Mouse (Mus musculus) forebrain, embryonic 13.5 days (tissue): ENCODE results near the gene Morf4l2. TPM values are rescaled to one million over a fixed set of nuclear protein-coding genes. Genes with fewer than 3 reads are reported as not detected.

ENCODE experiments used
- ATAC-seq: fragments of 200-750 bp; cut with Nextera tagmentation; 2 replicates; pipeline ENCODE4 v1.8.0; 2017
- H3K27ac ChIP-seq: fragments of 300-500 bp; sonication (generic); 2 replicates; pipeline ENCODE4 v1.5.1; 2015; ENCODE audit warnings: inconsistent platforms, mild to moderate bottlenecking, moderate library complexity
- H3K27me3 ChIP-seq: fragments of 300-500 bp; sonication (generic); 2 replicates; pipeline ENCODE4 v1.6.1; 2015; ENCODE audit warnings: mild to moderate bottlenecking, inconsistent platforms
- H3K36me3 ChIP-seq: fragments of 300-500 bp; sonication (generic); 2 replicates; pipeline ENCODE4 v1.6.1; 2015; ENCODE audit warnings: mild to moderate bottlenecking, inconsistent platforms; ENCODE audit not compliant: poor library complexity, severe bottlenecking
- H3K4me1 ChIP-seq: fragments of 300-500 bp; sonication (generic); 2 replicates; pipeline ENCODE4 v1.6.1; 2015; ENCODE audit warnings: inconsistent platforms
- H3K4me2 ChIP-seq: fragments of 300-500 bp; sonication (generic); 2 replicates; pipeline ENCODE4 v1.6.1; 2015; ENCODE audit warnings: inconsistent platforms, mild to moderate bottlenecking, moderate library complexity
- H3K4me3 ChIP-seq: fragments of 300-500 bp; sonication (generic); 2 replicates; pipeline ENCODE4 v1.5.1; 2015; ENCODE audit warnings: mild to moderate bottlenecking, inconsistent platforms
- H3K9ac ChIP-seq: fragments of 300-500 bp; sonication (generic); 2 replicates; pipeline ENCODE4 v1.6.1; 2015; ENCODE audit warnings: mild to moderate bottlenecking, inconsistent platforms
- H3K9me3 ChIP-seq: fragments of 300-500 bp; sonication (generic); replicated peaks from 2 replicates; pipeline ENCODE4 v1.6.1; 2016; ENCODE audit warnings: inconsistent platforms
- WGBS: fragments of 180-500 bp; shearing (Covaris S2); methylation state at CpG from one replicate; pipeline ENCODE4 v1.1.7; 2015; 5-methylcytosine and 5-hydroxymethylcytosine counted together
- polyA plus RNA-seq: library from polyadenylated mRNA; unstranded; fragments of >200 nt; fragmentation: Nextera tagmentation; extraction: Ambion mirVana; gene quantifications from 2 replicates; pipeline ENCODE4 v1.2.1, GENCODE M21; 2015

The Morf4l2 gene
- 547 and 561 TPM in 2 replicates for polyA plus RNA-seq

- peak within 1 kb of the TSS; percentile 85; the same call in 1 of the 2 replicates for H3K27ac ChIP-seq
- H3K4me1 ChIP-seq = peaks cover 6% of the 10 kb centered on the region
- no peaks in the 10 kb centered on the region for H3K9me3 ChIP-seq
- ATAC-seq = no peak
- H3K36me3 ChIP-seq = no peaks in the 10 kb centered on the region
- H3K4me2 ChIP-seq = peak within 1 kb of the TSS; percentile 56
- peak within 1 kb of the TSS; percentile 63 for H3K9ac ChIP-seq
- H3K4me3 ChIP-seq = peak within 1 kb of the TSS; percentile 46
- WGBS = 95% methylated on average over 12 of the region's 12 CpGs
- H3K27me3 ChIP-seq = no peaks in the 10 kb centered on the region
Measured at GRCm38 (mm10) chrX:136743459-136743858, at the start of gene Morf4l2. Gene Morf4l2, minus strand, starts transcription at chrX:136743690.

DNA sequence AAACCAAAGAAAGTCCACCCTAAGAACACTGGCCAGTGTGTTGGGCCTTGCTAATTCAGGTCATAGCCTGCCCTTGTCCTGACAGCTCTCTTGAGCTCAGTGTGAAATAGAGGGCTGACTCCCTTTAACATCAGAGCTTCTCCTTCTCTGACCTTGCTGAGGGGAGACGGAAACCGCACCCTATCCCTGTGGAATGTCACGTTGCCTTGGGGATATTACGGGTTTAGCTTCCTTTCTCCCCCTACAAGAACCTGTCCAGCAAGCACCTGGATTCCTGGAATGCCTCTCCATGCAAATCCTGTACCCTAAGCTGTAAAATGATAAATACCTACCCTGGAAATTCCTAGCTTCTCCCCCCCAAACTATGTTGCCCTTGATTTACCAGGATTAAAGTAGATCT, 46.0 kb upstream of the Morf4l2 start:
- Histone ChIP-seq H3K9me3 (no peaks in the 10 kb centered on the region), H3K9ac (no peak overlapping the region), H3K4me1 (no peaks in the 10 kb centered on the region), H3K36me3 (peaks cover 4% of the 10 kb centered on the region; the same call in 1 of the 2 replicates), H3K4me2 (no peak overlapping the region), H3K27me3 (no peaks in the 10 kb centered on the region), H3K4me3 (no peak overlapping the region), H3K27ac (no peak overlapping the region)
- ATAC-seq = no peak
- 86% methylated on average over 4 of the region's 4 CpGs for WGBS

DNA sequence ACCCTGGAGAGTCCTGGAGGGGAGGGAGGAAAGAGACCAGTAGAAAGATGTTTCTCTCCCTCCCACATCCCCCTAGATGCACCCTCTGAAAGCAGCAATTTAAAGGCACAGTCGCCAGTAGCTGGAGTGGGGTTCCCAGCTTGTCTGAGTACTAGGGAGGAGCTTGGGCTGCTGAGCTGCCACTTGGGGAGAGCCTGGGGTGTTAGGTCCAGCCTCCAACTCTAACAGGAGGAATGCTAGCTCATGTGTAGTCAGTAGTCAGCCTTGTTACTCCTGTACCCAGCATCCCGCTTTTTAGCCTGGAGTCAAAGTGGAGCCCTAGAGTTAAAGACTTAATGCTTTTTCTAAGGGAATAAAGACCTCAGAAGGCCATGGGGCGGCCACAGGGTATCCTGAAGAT, 36.6 kb upstream of the Morf4l2 start, which contains the start of gene Glra4:
Gene Glra4 (minus strand): TSS at position 101 of the 400 bp plus-strand sequence.
- no peak within 1 kb of the TSS for H3K27ac ChIP-seq
- 81% methylated on average over 3 of the region's 3 CpGs for WGBS
- ATAC-seq = no peak

DNA sequence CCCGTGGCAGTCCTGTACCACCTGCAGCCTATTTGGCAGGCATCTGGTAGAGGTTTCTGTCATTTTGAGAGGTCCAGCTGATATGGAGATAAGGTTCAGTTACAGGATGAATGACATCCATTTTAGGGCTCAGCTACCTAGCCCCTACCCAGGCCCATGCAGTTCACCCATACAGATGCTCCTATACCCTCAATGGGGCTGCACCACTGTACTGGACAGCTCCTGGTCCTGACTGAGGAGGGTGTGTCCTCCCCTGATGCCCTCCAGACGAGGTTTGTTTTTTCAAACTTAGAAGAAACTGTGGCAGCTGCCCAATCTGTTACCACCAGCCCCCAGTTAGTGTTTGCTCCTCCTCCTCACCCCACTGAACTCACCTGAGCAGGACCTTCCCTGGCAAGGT, 35.8 kb upstream of the Morf4l2 start:
- Histone ChIP-seq H3K27ac (no peak overlapping the region), H3K4me3 (no peak overlapping the region), H3K36me3 (no peaks in the 10 kb centered on the region), H3K4me2 (no peak overlapping the region), H3K4me1 (no peaks in the 10 kb centered on the region), H3K9ac (no peak overlapping the region), H3K9me3 (no peaks in the 10 kb centered on the region), H3K27me3 (no peaks in the 10 kb centered on the region; the same call in 1 of the 2 replicates)
- ATAC-seq = no peak
- 55% methylated on average over 2 of the region's 2 CpGs for WGBS

More for the DNA sequence above, 36.6 kb upstream of the Morf4l2 start, which contains the start of gene Glra4:
- Histone ChIP-seq H3K27me3 (no peaks in the 10 kb centered on the region; the same call in 1 of the 2 replicates), H3K4me1 (no peaks in the 10 kb centered on the region), H3K4me2 (no peak within 1 kb of the TSS), H3K4me3 (no peak within 1 kb of the TSS), H3K9me3 (no peaks in the 10 kb centered on the region), H3K9ac (no peak within 1 kb of the TSS), H3K36me3 (no peaks in the 10 kb centered on the region)

- Histone ChIP-seq H3K9ac (no peak overlapping the region), H3K4me3 (no peak overlapping the region), H3K4me2 (no peak overlapping the region), H3K4me1 (no peaks in the 10 kb centered on the region), H3K36me3 (no peaks in the 10 kb centered on the region), H3K9me3 (no peaks in the 10 kb centered on the region), H3K27me3 (no peaks in the 10 kb centered on the region; the same call in 1 of the 2 replicates), H3K27ac (no peak overlapping the region)
- 70% methylated on average over 3 of the region's 3 CpGs for WGBS
- no peak for ATAC-seq
Measured at GRCm38 (mm10) chrX:136778046-136778445, 34.6 kb upstream of the Morf4l2 start.

DNA sequence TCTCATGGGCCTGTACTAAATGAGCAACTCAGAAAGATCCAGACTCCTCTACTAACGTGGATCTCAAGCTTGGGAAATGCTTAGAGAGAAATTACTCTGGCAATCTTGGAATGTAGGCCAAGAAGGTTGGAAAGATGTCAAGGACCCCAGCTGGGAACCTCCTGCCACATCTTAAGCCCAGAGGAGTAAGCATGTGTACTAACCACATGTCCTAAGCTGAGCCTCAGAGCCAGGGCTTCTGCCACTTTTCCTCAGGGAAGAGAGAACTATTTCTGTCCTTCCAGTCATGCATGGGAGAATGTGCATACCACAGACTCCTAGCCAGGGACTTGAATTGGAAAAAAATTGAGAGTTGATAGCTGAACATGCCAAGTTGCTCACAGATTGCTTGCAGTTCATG, 29.5 kb upstream of the Morf4l2 start:
- WGBS = 75% methylated on average over 1 of the region's 1 CpGs
- H3K4me2 ChIP-seq = no peak overlapping the region

DNA sequence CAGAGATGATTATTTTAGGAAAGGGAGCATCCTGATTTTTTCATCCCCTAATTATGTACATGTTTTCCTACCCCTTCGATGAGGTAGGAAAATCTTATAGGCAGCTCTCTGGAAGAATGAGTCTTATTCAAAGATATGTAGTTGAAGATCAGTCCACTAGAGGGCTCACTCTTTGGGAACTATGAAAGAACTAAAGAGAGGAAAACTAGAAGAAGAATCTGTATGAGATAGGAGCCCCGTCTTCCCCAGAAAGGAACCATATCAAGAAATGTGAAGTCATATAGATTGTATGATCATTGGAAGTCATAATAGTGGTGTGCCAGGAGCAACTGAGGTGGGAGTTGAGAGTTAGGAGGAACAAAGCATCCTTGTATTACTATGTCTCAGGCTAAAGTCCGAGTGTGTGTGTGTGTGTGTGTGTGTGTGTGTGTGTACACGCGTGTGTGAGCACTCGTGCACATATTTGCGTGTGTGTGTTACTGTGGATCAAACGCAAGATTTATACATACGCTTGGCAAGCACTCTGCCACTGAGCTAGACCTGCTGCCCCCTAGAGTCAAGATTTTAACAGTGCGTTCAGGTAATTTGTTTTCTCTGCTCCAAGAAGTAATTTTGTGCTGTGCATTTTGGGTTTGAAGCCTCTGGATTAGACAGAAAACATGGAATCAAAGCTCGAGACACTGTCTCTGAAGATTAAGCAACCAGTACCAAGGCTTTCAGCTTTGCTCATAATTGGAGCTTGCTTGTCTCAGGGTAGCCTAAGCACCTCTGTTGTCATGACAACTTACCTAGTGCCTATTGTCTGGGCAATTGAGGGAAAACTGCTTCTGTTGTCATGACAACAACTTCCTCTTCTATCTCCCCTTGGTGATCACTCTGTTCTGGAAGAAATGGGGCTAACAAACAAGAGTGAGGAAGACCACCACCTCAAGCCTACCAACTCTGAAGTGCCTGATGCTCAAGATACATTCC, 17.9 kb upstream of the Morf4l2 start:
- no peak overlapping the region for H3K9ac ChIP-seq
- H3K36me3 ChIP-seq = no peaks in the 10 kb centered on the region
- no peak overlapping the region for H3K4me3 ChIP-seq
- no peaks in the 10 kb centered on the region for H3K27me3 ChIP-seq
- H3K27ac ChIP-seq = no peak overlapping the region; the same call in 1 of the 2 replicates
- H3K4me2 ChIP-seq = no peak overlapping the region
- no peaks in the 10 kb centered on the region for H3K9me3 ChIP-seq
- WGBS = 66% methylated on average over 11 of the region's 11 CpGs
- peak; percentile 61 for ATAC-seq
- H3K4me1 ChIP-seq = no peaks in the 10 kb centered on the region

More for the DNA sequence above, 29.5 kb upstream of the Morf4l2 start:
- no peaks in the 10 kb centered on the region for H3K27me3 ChIP-seq
- H3K36me3 ChIP-seq = no peaks in the 10 kb centered on the region
- no peak overlapping the region for H3K9ac ChIP-seq
- H3K9me3 ChIP-seq = no peaks in the 10 kb centered on the region
- no peak overlapping the region for H3K4me3 ChIP-seq
- ATAC-seq = no peak
- no peak overlapping the region for H3K27ac ChIP-seq
- no peaks in the 10 kb centered on the region for H3K4me1 ChIP-seq

GRCm38 (mm10) chrX:136755464-136755863, 12.0 kb upstream of the Morf4l2 start:
- H3K27ac ChIP-seq = no peak overlapping the region
- no peak overlapping the region for H3K4me3 ChIP-seq
- no peaks in the 10 kb centered on the region for H3K9me3 ChIP-seq
- H3K27me3 ChIP-seq = no peaks in the 10 kb centered on the region
- no peak overlapping the region for H3K9ac ChIP-seq
- H3K4me1 ChIP-seq = no peaks in the 10 kb centered on the region
- H3K36me3 ChIP-seq = no peaks in the 10 kb centered on the region
- no peak for ATAC-seq
- 92% methylated on average over 3 of the region's 3 CpGs for WGBS
- no peak overlapping the region for H3K4me2 ChIP-seq

DNA sequence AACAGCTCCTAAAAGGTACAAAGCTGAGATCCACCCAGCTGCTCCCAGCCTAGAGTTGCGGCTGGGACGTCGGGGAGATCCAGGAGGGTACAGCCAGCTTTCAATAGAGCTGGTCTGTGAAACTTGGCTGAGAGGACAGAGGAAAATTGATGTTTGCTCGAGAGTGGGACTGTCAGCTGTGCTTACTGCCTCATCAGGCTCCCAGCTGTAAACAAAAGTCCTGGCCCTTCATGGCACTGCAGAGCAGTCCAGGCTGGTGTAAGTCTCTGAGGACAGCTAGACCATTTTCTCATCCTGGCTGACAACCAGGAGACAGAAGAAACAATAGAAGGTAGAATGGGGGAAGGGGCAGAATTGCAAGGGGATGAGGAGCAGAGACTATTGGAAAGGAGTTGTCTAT, 5.8 kb upstream of the Morf4l2 start:
- H3K27me3 ChIP-seq = no peaks in the 10 kb centered on the region
- H3K9ac ChIP-seq = no peak overlapping the region
- WGBS = 84% methylated on average over 4 of the region's 4 CpGs
- H3K4me3 ChIP-seq = no peak overlapping the region
- H3K36me3 ChIP-seq = no peaks in the 10 kb centered on the region; the same call in 1 of the 2 replicates
- no peak for ATAC-seq
- H3K4me2 ChIP-seq = no peak overlapping the region
- H3K4me1 ChIP-seq = no peaks in the 10 kb centered on the region
- no peak overlapping the region for H3K27ac ChIP-seq
- no peaks in the 10 kb centered on the region for H3K9me3 ChIP-seq

DNA sequence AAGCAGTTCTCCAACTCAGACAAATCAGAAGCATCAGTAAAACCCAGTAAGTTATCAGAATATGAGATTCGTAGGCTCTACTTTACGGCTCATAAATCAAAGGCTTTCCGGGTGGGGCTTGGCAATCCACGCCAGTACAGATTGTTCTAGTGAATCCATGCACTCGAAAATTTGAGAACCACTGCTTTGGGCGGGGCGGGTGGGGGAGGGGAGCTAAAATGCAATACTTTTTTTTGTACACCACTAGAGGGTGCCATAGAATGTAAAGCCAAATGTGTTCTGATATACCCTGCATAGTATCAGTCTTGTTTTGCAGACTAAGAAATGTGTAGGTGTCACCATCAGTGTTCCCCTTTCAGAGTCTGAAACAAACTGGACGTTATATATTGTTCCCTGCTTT, 1.2 kb upstream of the Morf4l2 start:
- Histone ChIP-seq H3K36me3 (no peaks in the 10 kb centered on the region; the same call in 1 of the 2 replicates), H3K4me1 (no peaks in the 10 kb centered on the region), H3K27me3 (no peaks in the 10 kb centered on the region), H3K27ac (no peak overlapping the region), H3K9ac (no peak overlapping the region), H3K4me3 (no peak overlapping the region), H3K9me3 (no peaks in the 10 kb centered on the region), H3K4me2 (no peak overlapping the region)
- WGBS = 77% methylated on average over 8 of the region's 8 CpGs
- no peak for ATAC-seq

- no peak for ATAC-seq
- WGBS = 30% methylated on average over 5 of the region's 5 CpGs
- Histone ChIP-seq H3K36me3 (no peaks in the 10 kb centered on the region; the same call in 1 of the 2 replicates), H3K9me3 (no peaks in the 10 kb centered on the region), H3K4me3 (peak overlapping the region; percentile 46), H3K27me3 (no peaks in the 10 kb centered on the region), H3K27ac (peak overlapping the region; percentile 85), H3K9ac (peak overlapping the region; percentile 63), H3K4me2 (peak overlapping the region; percentile 56), H3K4me1 (peaks cover 8% of the 10 kb centered on the region)
Measured at GRCm38 (mm10) chrX:136742661-136743103, 808 bp downstream of the Morf4l2 start.

GRCm38 (mm10) chrX:136742241-136742640, 1.2 kb downstream of the Morf4l2 start:
- 24% methylated on average over 10 of the region's 10 CpGs for WGBS
- Histone ChIP-seq H3K4me2 (peak overlapping the region; percentile 56), H3K4me3 (peak overlapping the region; percentile 46), H3K27ac (peak overlapping the region; percentile 85), H3K4me1 (peaks cover 8% of the 10 kb centered on the region), H3K27me3 (no peaks in the 10 kb centered on the region), H3K36me3 (no peaks in the 10 kb centered on the region; the same call in 1 of the 2 replicates), H3K9me3 (no peaks in the 10 kb centered on the region), H3K9ac (peak overlapping the region; percentile 63)
- no peak for ATAC-seq
